Mouse (Mus musculus) kidney, postnatal 36 days (tissue): ENCODE measurements at regions not wholly inside any gene's neighbourhood (a gene's known extent, or its start where the extent isn't known, plus 50 kb on each side); places are given as distances from the start of the nearest gene placed in this dataset.
A peak's percentile ranks its signal among the peaks of the same experiment; 100 is the strongest.
"Not testable (repeated sequence)": the region's sequence is repeated elsewhere in the genome, so short reads cannot be mapped to it uniquely, and the experiment has no call there.

Source experiments
- DNase-seq, 2 experiments: peaks; one replicate each; pipeline ENCODE4 v3.0.0; 2021 to 2022; ENCODE audit warnings: mixed read lengths in 2 of 2

DNA sequence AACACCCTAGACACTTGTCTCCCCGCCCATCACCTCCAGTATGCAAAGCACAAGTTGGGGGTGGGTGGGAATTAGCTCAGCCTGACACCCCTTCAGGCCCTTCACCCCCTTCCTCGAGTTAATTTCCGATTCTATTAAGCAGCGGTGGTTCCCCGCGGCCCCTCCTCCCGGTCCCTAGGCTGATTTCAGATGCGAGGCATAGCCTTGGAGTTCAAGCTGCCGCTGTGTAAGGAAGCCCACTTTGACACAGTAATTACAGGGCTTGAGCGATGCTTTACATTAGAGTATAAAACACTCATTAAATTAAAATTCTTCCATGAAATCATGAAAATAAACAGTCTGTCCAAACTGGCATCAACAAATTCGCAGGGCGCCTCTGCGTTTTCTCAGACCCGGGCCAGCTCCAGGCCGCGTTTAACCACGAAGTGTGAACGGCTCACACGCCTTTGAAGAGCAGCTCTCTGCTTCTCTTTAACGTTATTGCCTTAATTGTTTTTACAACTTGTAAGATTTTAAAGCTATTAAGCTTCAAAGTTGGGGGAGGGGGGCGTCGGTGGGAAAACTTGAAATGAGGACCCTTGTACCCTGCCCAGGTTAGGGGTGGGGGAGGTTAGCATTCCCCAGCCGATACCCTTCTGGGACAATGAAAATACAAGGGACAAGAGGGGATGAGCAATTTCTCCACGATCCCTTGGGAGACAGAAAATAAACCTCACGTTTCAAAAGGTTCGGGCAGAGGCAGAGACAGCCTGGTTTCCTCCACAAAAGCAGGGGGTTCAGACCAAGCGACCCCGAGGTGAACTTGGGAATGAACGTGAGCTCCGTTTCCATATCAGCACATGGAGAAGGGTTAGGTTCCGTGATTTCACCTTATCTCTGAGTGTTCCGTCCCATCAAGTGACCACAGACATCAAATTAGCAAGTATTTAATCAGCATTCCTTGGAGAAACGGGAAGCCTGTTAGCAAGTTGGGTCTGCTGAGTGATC, 114.4 kb downstream of the Dicer1 start:
- DNase-seq: no peak

DNA sequence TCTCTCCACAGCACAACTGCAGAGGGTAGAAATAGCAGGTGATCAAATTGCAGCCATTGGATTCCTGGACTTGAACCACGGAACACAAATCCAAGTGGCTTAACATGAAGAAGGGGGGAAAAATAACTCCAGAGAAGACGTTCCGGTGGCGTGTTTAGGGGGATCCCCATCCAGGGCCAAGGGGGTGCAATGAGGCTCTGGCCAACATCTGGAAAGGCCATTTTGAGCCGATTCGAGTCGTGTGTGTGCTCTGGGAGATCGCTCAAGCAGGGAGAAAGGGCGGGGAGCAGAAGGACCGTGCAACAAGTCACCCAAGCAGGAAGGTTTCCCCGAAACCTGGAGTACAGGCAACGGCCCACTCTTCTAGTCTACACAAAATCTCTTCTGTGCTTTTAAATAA, 115.3 kb downstream of the Dicer1 start:
- no peak for DNase-seq

DNA sequence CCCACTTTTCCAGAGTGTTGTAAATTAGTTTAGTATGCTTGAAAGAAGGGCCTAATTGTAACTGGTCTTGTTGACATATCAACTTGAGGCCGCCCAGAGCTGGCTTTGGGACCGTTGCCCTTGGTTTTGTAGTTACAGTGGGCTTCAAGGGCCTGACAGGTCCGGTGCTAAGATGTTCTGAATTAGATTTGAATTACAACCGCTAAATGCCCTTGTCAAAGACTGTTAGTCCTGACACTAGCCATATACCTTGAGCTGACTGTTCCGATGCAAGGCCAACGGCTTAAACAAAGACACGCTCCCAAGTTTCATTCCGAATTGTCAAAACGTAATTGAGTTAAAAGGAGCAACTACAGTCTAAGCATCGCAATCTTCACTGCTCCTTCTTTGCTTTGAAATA, 116.9 kb downstream of the Dicer1 start:
- DNase-seq: no peak

DNA sequence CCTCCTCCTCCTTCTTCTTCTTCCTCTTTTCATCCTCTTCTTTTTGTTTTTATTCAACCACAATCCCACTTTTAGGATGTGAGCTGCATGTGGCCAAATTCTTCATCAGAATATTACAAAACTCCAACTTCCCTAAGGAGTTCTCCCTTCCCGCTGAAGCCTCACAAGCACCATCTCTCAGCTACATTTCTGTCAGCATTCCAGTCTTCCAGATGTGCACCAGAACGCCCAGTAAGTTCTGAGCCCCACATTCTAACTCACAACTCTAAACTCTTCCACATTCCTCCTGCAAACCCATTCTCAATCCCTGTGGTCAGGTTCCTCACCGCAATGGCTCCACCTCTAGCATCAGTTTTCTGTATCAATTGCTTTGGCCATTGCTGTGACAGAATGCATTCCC, 121.2 kb downstream of the Dicer1 start:
- DNase-seq: no peak

DNA sequence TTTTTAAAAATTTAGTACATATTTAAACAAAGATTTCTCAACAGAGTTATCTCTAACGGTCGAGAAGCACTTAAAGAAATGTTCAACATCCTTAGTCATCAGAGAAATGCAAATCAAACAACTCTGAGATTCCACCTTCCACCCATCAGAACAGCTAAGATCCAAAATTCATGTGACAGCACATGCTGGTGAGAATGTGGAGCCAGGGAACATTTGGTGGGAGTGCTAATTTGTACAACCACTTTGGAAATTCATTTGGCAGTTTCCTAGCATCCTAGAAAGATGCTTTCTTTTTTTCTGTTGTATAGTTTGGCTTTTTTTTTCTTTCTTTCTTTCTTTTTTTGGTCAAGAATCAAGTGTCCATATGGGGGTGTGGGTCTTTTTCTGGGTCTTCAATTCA, 122.3 kb downstream of the Dicer1 start:
- DNase-seq: no peak

DNA sequence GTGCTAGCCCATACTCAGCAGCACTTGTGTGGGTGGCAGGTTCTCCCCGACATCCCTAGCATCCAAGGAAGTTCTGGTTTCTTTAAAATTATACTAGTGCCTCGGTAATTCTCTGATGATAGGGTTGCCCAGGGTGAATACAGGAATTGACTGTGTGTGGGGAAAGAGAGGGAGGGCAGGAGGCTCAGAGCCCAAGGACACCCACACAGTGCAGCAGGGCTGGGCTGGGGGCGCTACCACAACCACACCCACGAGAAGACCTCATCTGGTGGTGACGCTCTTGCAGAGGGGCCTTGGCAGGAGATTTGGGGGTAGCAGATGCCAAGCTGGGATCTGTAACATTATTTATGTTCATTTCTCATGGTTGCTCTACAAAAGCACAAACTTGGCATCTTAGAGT, 125.7 kb downstream of the Dicer1 start:
- no peak for DNase-seq

DNA sequence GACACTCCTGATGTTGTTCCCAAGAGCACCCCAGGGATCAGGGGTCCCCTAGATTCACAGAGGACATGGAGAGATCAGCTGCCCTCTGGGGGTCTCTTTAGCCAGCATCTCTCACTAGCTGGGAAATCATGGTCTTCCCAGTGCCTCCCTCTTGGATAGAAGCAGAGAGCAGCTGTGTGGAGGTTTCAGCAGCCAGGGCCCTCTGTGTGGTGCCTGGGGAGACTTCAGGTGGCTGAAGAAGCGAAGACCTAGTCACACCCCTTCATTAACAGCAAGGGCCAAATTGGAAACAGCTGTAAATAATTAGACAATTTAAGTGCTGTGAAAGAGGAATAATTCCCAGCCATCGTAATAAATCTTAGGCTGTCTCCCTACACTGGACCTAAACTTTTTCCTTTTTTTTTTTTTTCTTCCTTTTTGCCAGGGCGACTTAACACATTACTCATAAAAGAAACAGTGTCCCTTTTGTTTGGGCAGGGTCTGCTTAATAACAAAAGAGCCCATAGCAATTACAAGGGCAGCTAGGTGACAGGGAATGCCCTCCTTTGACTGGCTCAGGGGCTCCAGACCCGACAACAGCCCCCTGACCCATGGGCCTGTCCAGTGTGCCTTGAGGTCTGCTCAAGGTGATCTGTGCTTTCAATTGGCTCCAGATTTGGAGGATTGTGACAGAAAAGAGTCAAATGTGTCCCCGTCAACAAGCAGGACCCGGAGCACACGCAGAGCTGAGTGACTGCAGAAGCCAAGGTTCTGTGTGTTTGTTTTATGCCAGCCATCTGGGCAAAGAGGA, 127.7 kb downstream of the Dicer1 start:
- DNase-seq: no peak

DNA sequence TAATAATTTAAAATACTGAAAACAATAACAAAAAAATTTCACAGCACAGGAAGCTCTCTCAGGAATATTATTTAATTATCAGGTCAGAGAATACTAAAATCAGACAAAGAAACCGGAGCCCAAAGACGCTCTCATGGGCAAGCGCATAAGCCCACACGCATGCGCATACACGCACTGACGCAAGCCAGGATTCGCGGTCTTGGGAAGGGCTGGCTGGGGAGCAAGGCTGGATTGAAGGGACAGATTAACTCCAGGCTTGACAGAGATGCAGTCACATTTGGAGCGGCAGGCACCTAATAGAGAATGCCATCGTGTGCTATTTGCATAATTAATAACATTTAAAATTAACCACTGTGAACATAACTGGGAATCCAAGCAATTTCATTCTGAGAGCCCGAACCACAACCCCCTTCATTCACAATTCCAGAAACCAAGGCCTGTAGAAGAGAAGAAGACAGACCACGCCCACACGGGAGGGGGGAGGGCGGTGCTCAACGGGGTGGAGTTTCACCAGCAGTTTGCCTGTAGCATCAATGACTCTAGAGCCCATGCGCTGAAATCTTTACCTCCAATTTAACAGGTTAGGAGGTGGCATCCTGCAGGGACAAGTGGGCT, 134.5 kb downstream of the Dicer1 start:
- peak; percentile 14 to 65 for DNase-seq

DNA sequence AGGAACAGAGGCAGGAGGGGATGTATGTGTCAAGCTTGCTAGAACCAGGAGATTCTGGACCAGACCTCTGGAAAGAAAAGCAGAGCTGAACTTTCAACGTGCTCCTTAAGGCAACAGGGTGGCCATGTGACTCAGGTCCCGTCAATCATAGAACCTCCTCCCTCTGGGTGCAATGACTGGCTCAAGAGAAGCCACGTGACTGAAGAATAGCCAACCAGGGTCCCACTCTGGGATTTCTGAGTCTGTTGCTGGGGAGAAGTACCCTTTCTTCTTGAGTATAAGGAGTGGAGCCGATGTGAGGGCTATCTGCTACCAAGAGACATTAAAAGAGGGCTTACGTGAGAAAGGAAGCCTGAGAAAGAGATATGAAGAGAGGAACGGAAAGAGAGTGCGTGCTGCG, 137.5 kb downstream of the Dicer1 start:
- no peak for DNase-seq

DNA sequence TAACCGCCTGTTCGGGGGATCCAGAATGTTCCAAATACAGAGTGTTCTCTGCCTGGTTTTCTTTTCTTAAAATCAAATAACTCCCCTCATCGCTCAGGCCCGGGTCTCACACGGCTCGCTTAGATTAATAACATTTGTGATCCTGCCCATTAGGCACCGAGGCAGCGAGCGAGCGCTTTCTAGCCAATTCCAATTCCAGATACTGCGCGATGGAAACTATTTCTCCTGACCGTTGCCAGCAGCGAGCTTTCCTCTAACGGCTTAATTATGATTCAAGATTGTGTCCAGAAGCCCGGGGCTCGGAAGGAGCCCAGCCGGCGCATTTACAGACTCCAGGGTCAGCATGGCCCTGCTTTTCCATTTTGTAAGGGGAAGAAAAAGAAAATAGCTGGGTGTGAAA, 136.6 kb upstream of the Gsc start:
- DNase-seq: peak; percentile 12 to 19

DNA sequence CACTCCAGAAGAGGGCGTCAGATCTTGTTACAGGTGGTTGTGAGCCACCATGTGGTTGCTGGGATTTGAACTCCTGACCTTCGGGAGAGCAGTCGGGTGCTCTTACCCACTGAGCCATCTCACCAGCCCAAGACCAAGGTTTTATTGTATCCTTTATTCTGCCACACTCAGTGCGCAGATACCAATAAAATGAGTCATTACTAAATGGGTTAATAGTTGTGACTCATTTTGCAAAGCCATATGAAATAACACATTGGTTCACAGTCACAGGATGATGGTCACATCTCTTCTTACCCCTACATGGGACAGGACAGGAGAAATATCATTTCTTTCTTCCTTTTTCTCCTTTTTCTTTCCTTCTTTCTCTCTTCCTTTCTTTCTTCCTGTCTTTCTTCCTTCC, 135.8 kb upstream of the Gsc start:
- not testable (repeated sequence) for DNase-seq

DNA sequence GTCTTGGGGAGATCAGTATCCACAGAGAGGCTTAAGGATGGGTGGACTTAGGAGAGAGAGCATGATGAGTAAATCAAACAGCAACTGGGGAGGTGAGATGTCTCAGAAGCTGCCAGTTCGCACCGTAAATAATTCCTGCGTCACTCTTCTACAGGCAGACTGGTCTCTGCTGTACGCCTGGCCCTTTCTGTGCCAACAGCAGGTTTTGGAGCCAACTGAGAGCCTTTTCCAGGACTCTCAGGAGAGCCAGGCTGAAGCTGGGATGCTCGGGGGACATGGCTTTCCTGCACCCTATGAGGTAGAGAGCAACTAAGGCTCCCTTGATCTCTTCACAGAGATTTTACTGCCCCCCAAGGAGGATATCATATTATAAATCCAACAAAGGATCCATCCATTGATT, 134.3 kb upstream of the Gsc start:
- no peak for DNase-seq

DNA sequence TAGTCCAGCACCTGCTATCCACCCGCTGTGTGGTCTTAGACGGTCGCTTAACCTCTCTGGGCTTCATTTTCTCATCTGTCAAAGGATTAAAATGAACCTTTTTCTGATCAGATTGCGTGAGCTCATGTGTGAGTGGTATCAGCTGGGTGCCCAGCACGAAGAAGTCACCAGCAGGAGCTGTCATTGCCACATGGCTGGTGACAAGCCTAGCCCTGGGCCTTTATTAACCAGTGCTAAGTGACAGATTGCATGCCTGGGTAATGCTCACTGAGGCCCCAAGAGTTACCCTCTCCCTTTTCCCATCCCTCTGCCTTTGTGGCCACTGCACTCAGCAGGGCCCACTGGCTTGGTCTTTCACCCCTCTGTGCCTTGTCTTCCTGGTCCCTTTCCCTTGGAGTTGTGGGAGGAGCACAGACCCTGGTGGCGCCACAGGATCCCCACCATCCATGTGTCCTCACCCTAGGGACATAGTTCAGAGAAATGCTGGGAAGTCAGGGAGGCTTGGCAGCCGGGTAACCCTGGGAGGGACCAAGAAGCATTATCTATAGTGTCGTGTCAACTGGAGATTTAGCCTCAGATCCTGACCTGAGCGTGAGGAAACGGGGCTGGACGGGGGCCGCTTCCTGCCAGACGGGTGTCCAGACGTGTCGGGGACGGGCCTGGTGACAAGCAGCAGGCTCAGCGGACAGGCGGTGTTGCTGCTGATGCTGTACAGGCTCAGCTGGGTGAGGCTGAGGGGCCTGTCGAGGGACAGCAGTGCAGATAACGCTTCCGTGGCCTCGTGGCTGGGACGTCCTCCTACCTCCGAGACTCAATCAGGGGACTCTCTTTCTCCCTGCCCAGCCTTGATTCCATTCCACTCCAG, 132.6 kb upstream of the Gsc start:
- peak in 1 of 2 experiments; percentile 20 for DNase-seq

DNA sequence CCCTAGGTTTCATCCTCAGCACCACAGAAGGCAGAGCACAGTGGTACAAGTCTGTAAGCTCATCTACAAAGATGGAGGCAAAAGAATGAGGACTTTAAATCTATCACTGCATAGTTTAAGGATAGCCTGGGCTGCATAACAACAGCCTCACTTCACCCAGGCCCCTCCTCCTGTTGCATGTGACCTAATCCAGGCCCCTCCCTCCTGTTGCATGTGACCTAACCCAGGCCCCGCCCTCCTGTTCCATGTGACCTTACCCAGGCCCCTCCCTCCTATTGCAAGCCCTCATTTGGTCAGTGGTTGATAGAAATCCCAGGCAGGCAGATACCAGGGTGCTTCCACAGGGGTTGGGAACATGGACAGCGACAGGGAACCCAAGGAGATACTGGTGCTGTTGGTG, 124.9 kb upstream of the Gsc start:
- no peak for DNase-seq

DNA sequence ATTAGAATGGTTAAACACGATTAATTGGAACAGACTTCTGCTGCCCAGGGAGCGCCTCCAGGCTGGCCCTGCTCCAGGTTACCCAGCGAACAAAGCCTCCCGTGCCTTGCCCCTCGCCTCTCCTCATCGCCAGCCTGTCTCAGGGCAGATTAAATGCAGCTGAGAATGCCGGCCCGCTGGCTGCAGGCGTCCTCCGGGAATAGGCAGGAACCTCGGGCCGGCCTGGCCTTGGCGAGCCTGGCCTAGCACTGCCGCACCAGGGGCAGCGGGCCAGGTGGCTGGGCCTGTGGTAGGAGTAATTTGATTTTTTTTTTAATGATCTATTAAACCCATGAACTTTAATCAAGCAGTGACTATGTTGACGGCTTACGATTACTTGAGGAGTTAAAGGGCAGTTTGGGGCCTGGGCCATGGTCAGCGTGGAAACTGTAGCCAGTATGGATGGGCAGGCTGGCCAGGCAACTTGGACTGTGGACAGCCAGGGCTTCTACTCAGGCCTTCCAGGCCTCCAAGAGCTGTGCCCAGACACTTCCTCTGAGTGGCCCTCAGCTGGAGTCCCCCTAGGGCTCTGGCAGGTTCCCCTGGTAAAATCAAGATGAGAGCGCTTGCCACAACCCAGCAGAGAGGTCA, 120.5 kb upstream of the Gsc start:
- peak; percentile 20 to 61 for DNase-seq

DNA sequence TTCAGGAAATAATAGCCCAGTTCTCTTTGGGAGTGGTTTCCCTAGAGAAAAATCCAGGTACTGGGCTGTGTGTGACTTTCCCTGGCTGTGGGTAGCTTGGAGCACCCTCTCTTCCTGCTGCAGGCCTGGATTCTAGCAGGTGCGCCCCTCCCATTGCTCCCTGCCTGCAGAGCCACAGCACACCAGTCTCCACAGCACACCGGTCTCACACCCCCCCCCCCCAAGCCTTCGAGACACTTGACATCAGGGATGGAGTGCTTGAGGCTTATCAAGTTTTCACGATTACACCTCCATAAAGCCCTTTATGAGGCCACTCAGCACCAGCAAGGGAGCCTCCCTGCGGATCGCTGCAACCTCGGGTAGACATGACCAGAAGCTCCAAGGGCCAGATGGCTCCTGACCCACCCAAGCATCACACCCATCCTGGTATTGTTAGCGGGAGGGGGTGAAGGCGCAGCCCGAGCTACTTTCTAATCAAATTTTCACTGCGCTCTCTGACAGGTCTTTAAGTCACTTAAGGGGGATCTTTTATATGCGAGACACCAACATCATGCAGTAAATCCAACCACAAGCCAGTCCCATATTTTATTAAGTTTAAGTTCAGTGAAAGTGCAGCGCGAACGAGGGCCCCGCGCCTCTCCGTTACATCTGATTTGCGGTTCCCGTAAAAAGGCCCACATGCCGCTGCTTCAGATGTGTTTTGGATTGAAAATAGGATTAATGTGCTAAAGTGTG, 119.8 kb upstream of the Gsc start:
- DNase-seq: no peak

DNA sequence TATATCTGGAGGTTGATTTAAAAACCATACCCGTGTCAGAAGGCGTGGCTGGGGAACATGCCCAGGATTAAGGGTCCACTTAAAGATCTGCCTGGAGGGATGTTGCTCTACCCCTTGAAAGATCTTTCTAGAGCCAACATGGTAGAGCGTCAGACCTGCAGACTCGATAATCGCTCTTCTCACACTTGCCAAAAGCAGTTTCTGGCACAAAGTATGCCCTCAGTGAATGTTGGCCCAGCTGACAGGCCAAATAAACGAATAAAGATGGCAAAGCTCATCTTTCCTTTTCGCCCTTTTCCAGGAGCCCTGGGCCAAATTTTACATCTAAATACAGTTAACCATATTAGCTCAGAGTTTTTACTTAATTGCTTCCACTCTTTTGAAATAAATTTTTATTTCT, 118.4 kb upstream of the Gsc start:
- no peak for DNase-seq

DNA sequence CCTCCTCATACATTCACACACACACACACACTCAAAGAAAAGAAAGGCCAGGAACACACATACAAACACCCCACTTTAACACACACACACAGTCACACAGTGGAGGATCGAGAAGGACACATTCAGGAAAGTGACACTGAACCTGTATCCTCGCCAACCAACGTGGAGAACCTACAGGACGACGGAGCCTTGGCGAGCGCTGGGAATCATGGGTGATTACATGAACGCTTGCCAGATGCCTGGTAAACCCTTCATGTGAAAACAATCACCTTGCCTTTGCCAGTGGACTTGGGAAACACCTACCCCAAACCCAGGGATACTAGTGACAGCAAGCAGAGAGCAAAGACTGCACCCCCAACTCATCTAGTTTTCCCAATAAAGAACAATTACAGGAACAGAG, 117.2 kb upstream of the Gsc start:
- no peak for DNase-seq

DNA sequence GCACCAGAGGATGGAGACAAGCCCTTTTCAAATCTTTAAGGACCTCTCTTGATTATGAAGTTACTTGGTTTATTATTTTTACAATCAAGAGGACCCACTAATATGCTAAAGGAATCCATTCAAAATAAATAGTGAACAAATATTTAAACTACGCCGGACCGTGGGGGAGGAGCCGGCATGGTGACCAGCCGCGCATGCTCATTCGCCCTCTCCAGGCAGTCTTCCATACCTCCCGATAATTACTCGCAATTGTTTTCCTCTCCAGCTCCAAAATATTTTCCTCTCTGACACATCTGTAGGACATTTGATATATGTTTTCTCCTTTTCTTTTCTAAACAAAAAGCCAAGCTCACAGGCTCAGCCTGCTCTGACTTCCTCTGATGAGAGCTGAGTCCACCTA, 111.3 kb upstream of the Gsc start:
- DNase-seq: no peak

DNA sequence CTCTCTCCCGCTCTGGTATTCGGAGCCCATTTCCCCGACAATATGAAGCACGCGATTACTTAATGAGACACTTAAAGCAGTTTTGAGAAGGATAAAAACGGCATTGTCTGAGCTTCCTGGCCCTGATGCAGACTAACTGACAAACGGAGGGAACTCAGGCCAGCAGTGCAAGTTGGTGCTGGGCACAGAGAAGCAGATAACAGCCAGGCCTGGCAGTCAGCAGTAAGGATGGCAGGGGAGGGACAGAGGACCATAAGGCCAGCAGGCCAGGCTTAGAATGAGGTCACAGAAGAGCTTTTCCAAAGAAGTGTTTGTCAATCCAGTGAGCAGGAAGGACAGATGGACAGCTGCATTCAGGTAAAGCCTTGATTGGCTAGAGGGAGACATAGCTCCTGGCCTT, 107.7 kb upstream of the Gsc start:
- DNase-seq: no peak

DNA sequence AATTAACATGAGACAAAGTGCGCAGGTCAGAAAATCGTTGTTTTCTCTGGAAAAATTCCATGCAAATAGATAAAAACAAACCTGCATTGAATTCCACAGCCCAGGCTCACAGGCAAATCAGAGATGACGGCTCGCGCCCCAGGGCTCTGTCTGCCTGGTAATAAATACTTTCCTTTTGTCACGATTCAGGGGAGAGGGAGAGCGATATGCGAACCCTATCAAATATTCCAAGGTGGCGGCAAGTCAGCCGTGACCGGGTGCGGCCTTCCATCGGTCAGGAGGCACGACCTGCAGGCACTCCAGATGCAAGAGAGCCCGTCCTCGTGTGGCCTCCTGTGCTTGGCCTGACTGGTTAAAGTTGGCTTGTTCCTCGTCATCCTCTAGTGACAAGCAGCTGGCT, 94.5 kb upstream of the Gsc start:
- DNase-seq: no peak
